Mouse (Mus musculus) midbrain, embryonic 14.5 days (tissue): ENCODE measurements at regions not wholly inside any gene's neighbourhood (a gene's known extent, or its start where the extent isn't known, plus 50 kb on each side); places are given as distances from the start of the nearest gene placed in this dataset.
A peak's percentile ranks its signal among the peaks of the same experiment; 100 is the strongest.
"Not testable (repeated sequence)": the region's sequence is repeated elsewhere in the genome, so short reads cannot be mapped to it uniquely, and the experiment has no call there.

Source experiments
- ATAC-seq: fragments of 200-750 bp; cut with Nextera tagmentation; 2 replicates; pipeline ENCODE4 v1.8.0; 2017; ENCODE audit warnings: moderate number of reproducible peaks, moderate library complexity; ENCODE audit not compliant: low FRiP score, low TSS enrichment
- DNase-seq: peaks from one replicate; pipeline ENCODE4 v3.0.0-alpha.2; 2015
- H3K27ac ChIP-seq: fragments of 300-500 bp; sonication (generic); replicated peaks from 2 replicates; pipeline ENCODE4 v1.5.1; 2014; ENCODE audit warnings: mild to moderate bottlenecking, low read depth, low read length, moderate library complexity
- H3K27me3 ChIP-seq: fragments of 300-500 bp; sonication (generic); 2 replicates; pipeline ENCODE4 v1.6.1; 2014; ENCODE audit warnings: low read length, control low read depth, mixed read lengths; ENCODE audit not compliant: control insufficient read depth, insufficient read depth
- H3K36me3 ChIP-seq: fragments of 300-500 bp; sonication (generic); 2 replicates; pipeline ENCODE4 v1.6.1; 2014; ENCODE audit warnings: low read length, control low read depth; ENCODE audit not compliant: control insufficient read depth, insufficient read depth
- H3K4me1 ChIP-seq: fragments of 300-500 bp; sonication (generic); 2 replicates; pipeline ENCODE4 v1.6.1; 2014; ENCODE audit warnings: mild to moderate bottlenecking, antibody characterized with exemption, low read length, control low read depth; ENCODE audit not compliant: control insufficient read depth, insufficient read depth
- H3K4me2 ChIP-seq: fragments of 300-500 bp; sonication (generic); 2 replicates; pipeline ENCODE4 v1.6.1; 2014; ENCODE audit warnings: mild to moderate bottlenecking, low read length, moderate library complexity
- H3K4me3 ChIP-seq: fragments of 300-500 bp; sonication (generic); replicated peaks from 2 replicates; pipeline ENCODE4 v1.5.1; 2014; ENCODE audit warnings: low read depth, low read length
- H3K9ac ChIP-seq: fragments of 300-500 bp; sonication (generic); replicated peaks from 2 replicates; pipeline ENCODE4 v1.6.1; 2014; ENCODE audit warnings: mild to moderate bottlenecking, low read length, moderate library complexity
- H3K9me3 ChIP-seq: fragments of 300-500 bp; sonication (generic); 2 replicates; pipeline ENCODE4 v1.6.1; 2016; ENCODE audit warnings: low read length, control low read depth, mixed read lengths; ENCODE audit not compliant: control insufficient read depth
- WGBS: fragments of 180-500 bp; shearing (Covaris S2); extraction: QIAGEN DNeasy Blood & Tissue Kit; methylation state at CpG from one replicate; pipeline ENCODE4 v1.1.7; 2014; 5-methylcytosine and 5-hydroxymethylcytosine counted together

DNA sequence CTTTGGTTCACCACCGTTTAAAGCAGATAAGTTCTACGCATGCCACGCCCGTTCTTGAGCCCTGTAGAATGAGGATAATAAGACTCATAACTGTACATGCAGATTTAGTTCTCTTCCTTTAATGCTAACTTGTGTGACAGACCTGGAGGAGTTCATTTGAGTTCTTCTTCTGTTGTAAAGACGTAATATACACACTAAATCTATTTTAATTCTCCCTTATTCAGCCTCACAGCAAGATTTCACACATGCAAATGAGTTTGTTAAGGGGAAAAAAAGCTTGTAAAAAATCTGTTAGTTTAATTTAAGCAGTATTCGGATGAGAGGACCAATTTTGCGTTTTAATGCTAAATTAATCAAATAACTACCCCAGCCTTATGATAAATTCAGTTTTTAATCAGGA is 264.6 kb downstream of the Pros1 start:
- Histone ChIP-seq H3K4me2 (no peak overlapping the region), H3K9me3 (no peaks in the 10 kb centered on the region), H3K36me3 (no peaks in the 10 kb centered on the region), H3K27ac (no peak overlapping the region), H3K4me1 (no peaks in the 10 kb centered on the region), H3K9ac (no peak overlapping the region), H3K27me3 (no peaks in the 10 kb centered on the region), H3K4me3 (no peak overlapping the region)
- no peak for ATAC-seq
- no peak for DNase-seq
- 79% methylated on average over 7 of the region's 7 CpGs for WGBS

GRCm38 (mm10) chr16:63143851-63144250 is 289.7 kb downstream of the Pros1 start:
- H3K27me3 ChIP-seq = no peaks in the 10 kb centered on the region
- H3K4me3 ChIP-seq = no peak overlapping the region
- no peak for DNase-seq
- no peaks in the 10 kb centered on the region for H3K4me1 ChIP-seq
- no peak overlapping the region for H3K27ac ChIP-seq
- H3K36me3 ChIP-seq = no peaks in the 10 kb centered on the region
- H3K9me3 ChIP-seq = no peaks in the 10 kb centered on the region
- H3K9ac ChIP-seq = no peak overlapping the region
- ATAC-seq = no peak
- no peak overlapping the region for H3K4me2 ChIP-seq
- WGBS = 89% methylated on average over 3 of the region's 3 CpGs

DNA sequence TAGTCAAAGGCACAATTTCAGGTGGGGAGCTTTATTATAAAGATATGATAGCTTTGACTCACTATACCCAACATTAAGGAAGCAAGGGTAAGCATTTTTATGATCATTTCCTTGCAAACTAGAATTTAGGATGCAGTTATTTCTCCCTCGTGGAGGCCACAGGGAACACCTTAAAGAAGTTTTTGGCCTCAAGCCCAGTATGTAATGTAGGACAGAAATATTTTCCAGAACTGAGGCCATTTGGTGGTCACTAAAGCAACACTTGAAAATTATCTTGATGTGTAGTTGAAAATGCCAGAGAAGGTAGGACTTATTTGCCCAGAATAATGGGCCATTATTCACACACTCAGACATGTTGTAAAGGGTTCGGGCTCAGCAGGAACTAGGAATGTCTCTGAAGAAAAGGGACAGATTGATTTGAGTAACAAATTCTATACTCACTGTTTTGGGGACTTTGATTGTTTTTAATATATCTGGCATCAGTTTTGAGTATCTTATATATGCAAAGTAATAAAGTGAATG is 301.3 kb downstream of the Pros1 start:
- no peak for DNase-seq
- H3K36me3 ChIP-seq = no peaks in the 10 kb centered on the region

DNA sequence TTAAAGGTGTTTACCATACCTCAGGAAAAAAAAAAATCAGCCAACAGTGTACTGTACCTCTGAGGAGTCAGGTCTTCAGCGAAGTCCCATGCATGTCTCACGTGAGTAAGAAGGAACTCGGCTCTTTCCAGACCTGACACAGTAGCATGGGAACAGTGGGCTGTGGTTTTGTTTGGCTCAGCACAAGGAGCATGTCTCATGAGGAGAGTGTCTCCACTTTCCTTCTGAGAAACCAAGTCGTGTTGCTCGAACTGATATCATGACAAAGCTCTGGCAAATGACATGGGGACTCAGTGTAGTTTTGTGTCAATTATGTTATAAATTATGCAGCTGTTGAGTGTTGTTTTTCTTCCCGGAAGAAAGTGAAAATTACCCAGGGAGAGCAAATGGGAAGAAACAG is 316.0 kb downstream of the Pros1 start:
- no peaks in the 10 kb centered on the region for H3K4me1 ChIP-seq
- ATAC-seq = no peak
- DNase-seq = no peak
- no peak overlapping the region for H3K4me2 ChIP-seq
- no peaks in the 10 kb centered on the region for H3K27me3 ChIP-seq
- WGBS = 84% methylated on average over 6 of the region's 6 CpGs
- no peak overlapping the region for H3K4me3 ChIP-seq
- H3K9ac ChIP-seq = no peak overlapping the region
- no peak overlapping the region for H3K27ac ChIP-seq
- H3K9me3 ChIP-seq = no peaks in the 10 kb centered on the region
- no peaks in the 10 kb centered on the region for H3K36me3 ChIP-seq

More for the DNA sequence above, 301.3 kb downstream of the Pros1 start:
- H3K27me3 ChIP-seq = no peaks in the 10 kb centered on the region
- no peak overlapping the region for H3K4me2 ChIP-seq
- H3K27ac ChIP-seq = no peak overlapping the region
- no peaks in the 10 kb centered on the region for H3K9me3 ChIP-seq
- ATAC-seq = no peak
- no peaks in the 10 kb centered on the region for H3K4me1 ChIP-seq
- H3K4me3 ChIP-seq = no peak overlapping the region
- 87% methylated on average over 2 of the region's 2 CpGs for WGBS
- no peak overlapping the region for H3K9ac ChIP-seq

- ATAC-seq = no peak
- no peak overlapping the region for H3K4me2 ChIP-seq
- H3K27me3 ChIP-seq = no peaks in the 10 kb centered on the region
- H3K4me3 ChIP-seq = no peak overlapping the region
- no peak overlapping the region for H3K27ac ChIP-seq
- no peaks in the 10 kb centered on the region for H3K4me1 ChIP-seq
- WGBS = 70% methylated on average over 5 of the region's 5 CpGs
- no peaks in the 10 kb centered on the region for H3K9me3 ChIP-seq
- no peak overlapping the region for H3K9ac ChIP-seq
- no peaks in the 10 kb centered on the region for H3K36me3 ChIP-seq
- DNase-seq = peak; percentile 18
These were observed 325.1 kb downstream of the Pros1 start for GRCm38 (mm10) chr16:63179228-63179627.

- ATAC-seq (no peak), DNase-seq (peak; percentile 44)
- Histone ChIP-seq H3K9ac (no peak overlapping the region), H3K27ac (no peak overlapping the region), H3K4me1 (peaks cover 5% of the 10 kb centered on the region; the same call in 1 of the 2 replicates), H3K27me3 (no peaks in the 10 kb centered on the region), H3K4me2 (no peak overlapping the region), H3K36me3 (no peaks in the 10 kb centered on the region), H3K4me3 (no peak overlapping the region), H3K9me3 (no peaks in the 10 kb centered on the region)
- WGBS = 59% methylated on average over 6 of the region's 6 CpGs
These were observed 337.1 kb downstream of the Pros1 start for GRCm38 (mm10) chr16:63191181-63191580.

- H3K4me2 ChIP-seq = no peak overlapping the region
- no peaks in the 10 kb centered on the region for H3K9me3 ChIP-seq
- no peaks in the 10 kb centered on the region for H3K27me3 ChIP-seq
- no peak for DNase-seq
- no peaks in the 10 kb centered on the region for H3K36me3 ChIP-seq
- H3K27ac ChIP-seq = no peak overlapping the region
- no peak for ATAC-seq
- 81% methylated on average over 1 of the region's 1 CpGs for WGBS
- H3K9ac ChIP-seq = no peak overlapping the region
- no peak overlapping the region for H3K4me3 ChIP-seq
- H3K4me1 ChIP-seq = peaks cover 5% of the 10 kb centered on the region; the same call in 1 of the 2 replicates
These were observed 337.5 kb downstream of the Pros1 start for GRCm38 (mm10) chr16:63191623-63192022.

DNA sequence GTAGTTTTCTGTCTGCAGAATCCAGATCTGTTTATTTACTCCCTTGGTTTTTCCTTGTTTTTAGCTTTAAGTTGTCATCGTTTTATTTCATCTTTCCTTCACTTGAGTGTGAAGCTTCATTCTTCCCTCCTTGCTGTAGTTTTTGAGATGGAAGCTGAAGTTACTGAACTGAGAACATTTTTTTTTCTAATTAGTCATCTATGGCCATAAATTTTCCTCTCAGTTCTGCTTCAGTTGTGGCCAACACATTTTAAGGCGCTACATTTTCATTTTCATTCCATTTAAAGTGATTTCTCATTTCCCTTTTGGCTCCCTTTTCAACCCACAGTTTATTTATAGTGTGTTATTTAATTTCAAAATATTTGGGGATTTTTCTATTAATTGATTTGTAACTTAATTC is 340.5 kb downstream of the Pros1 start:
- H3K36me3 ChIP-seq = no peaks in the 10 kb centered on the region
- no peak overlapping the region for H3K9ac ChIP-seq
- no peak for DNase-seq
- H3K4me2 ChIP-seq = no peak overlapping the region
- H3K9me3 ChIP-seq = no peaks in the 10 kb centered on the region
- H3K27ac ChIP-seq = no peak overlapping the region
- peaks cover 5% of the 10 kb centered on the region; the same call in 1 of the 2 replicates for H3K4me1 ChIP-seq
- no peak for ATAC-seq
- H3K4me3 ChIP-seq = no peak overlapping the region
- 90% methylated on average over 2 of the region's 2 CpGs for WGBS
- no peaks in the 10 kb centered on the region for H3K27me3 ChIP-seq

DNA sequence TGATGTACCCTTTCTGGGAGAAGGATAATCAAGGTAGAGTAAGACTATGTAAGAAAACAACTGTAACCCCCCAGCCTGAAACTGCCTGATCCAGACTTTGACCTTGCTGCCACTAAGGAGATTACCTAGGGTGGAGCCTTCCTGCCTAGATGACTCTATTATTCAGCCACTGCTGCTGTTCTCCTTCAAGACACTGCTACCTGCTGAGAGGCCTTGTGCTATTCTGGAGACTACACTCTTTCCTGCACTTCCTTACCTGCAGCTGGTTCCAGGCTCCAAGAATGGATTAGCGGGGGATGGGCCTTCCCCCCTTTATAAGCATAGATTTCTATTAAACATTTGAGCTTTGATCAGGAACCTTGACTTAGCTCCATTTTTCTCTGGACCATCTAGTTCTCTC is 359.4 kb downstream of the Pros1 start:
- H3K9ac ChIP-seq, H3K9me3 ChIP-seq, H3K27ac ChIP-seq, H3K27me3 ChIP-seq, ATAC-seq, H3K4me1 ChIP-seq, H3K36me3 ChIP-seq, H3K4me2 ChIP-seq, DNase-seq, H3K4me3 ChIP-seq: not testable (repeated sequence)
- WGBS = 87% methylated on average over 1 of the region's 1 CpGs
